ENCODE assay signal across 8 mouse cellular contexts in genomic region chr19:53329221-53329991, GRCm38 (mm10). TPM values are rescaled to one million over a fixed set of nuclear protein-coding genes. Genes with fewer than 3 reads are reported as not detected.
DNase-seq lines count a peak whose midpoint lies in the region; ATAC-seq and TF ChIP-seq lines count a peak whose summit lies in the region.

No protein-coding gene starts in this region.

- H3K36me3 ChIP-seq in hindbrain, embryonic 10.5 days, result peaks cover 30% of the 10 kb centered on the region
- H3K36me3 ChIP-seq in lung, postnatal 0 days (ENCODE audit: insufficient read depth, low read length), result peaks cover 7% of the 10 kb centered on the region; the same call in 1 of the 2 replicates

- no peak for TF ChIP-seq EP300 in lung, postnatal 0 days (IDR thresholded peaks at IDR 0.05)

- no peaks in the 10 kb centered on the region for H3K27me3 ChIP-seq in hindbrain, embryonic 10.5 days (ENCODE audit: insufficient read depth, poor library complexity, severe bottlenecking)
- no peaks in the 10 kb centered on the region for H3K27me3 ChIP-seq in lung, postnatal 0 days (replicated peaks; ENCODE audit: insufficient read depth, low read length)

- TF ChIP-seq CTCF in lung, postnatal 0 days (IDR thresholded peaks at IDR 0.05), result peak; percentile 85

- peak; percentile 75 for DNase-seq in MEL-GATA-1-ER (ENCODE audit: extremely low read depth, low read depth)
- DNase-seq in cerebellum, adult 8-10 months, result peak; percentile 92
- DNase-seq in hindbrain, embryonic 10.5 days (ENCODE audit: low spot score), result peak; percentile 92
- peak; percentile 94 to 96 for DNase-seq in layer of hippocampus, postnatal 10 days (ENCODE audit: low spot score in 2 of 2)
- DNase-seq in lung, postnatal 0 days (ENCODE audit: low spot score), result peak; percentile 97
- DNase-seq in ovary, postnatal 10 days (ENCODE audit: low spot score), result peak; percentile 79
- DNase-seq in thymus, postnatal 0 days (ENCODE audit: low spot score), result peak; percentile 91

- peak overlapping the region; percentile 98 for H3K4me2 ChIP-seq in lung, postnatal 0 days (replicated peaks; ENCODE audit: low read depth, low read length)

- peak overlapping the region; percentile 82 for H3K27ac ChIP-seq in hindbrain, embryonic 10.5 days
- H3K27ac ChIP-seq in lung, postnatal 0 days (ENCODE audit: low read length), result peak overlapping the region; percentile 65; the same call in 1 of the 2 replicates

- H3K9ac ChIP-seq in lung, postnatal 0 days (replicated peaks; ENCODE audit: low read depth), result peak overlapping the region; percentile 36; the same call in 1 of the 2 replicates

- H3K4me3 ChIP-seq in hindbrain, embryonic 10.5 days, result peak overlapping the region; percentile 66
- peak overlapping the region; percentile 74 for H3K4me3 ChIP-seq in lung, postnatal 0 days (ENCODE audit: low read depth, low read length)

- H3K4me1 ChIP-seq in hindbrain, embryonic 10.5 days (replicated peaks), result peaks cover 43% of the 10 kb centered on the region
- peaks cover 8% of the 10 kb centered on the region; the same call in 1 of the 2 replicates for H3K4me1 ChIP-seq in lung, postnatal 0 days (ENCODE audit: insufficient read depth, low read depth, low read length)

- no peaks in the 10 kb centered on the region for H3K9me3 ChIP-seq in hindbrain, embryonic 10.5 days
- no peaks in the 10 kb centered on the region for H3K9me3 ChIP-seq in lung, postnatal 0 days (ENCODE audit: low read length)

- WGBS in hindbrain, embryonic 10.5 days, result under 1% methylated on average over 106 of the region's 106 CpGs
- WGBS in lung, postnatal 0 days, result under 1% methylated on average over 85 of the region's 106 CpGs

- peak; percentile 66 for ATAC-seq in frontal cortex, adult (ENCODE audit: low TSS enrichment)
- peak; percentile 88 for ATAC-seq in lung, postnatal 0 days

RNA-seq across cellular contexts. Expression of gene Mxi1, which starts 19.1 kb away (rescaled TPM):
- 33.3 and 47.9 TPM in 2 replicates for polyA plus RNA-seq in hindbrain, embryonic 10.5 days (2016; fragmentation: Nextera tagmentation; extraction: Ambion mirVana)
- 10 to 100 TPM; 52.0 to 57.0 TPM for total RNA-seq in layer of hippocampus, postnatal 10 days (2021)
- polyA plus RNA-seq in lung, postnatal 0 days (2015; fragmentation: Nextera tagmentation; extraction: Ambion mirVana), result 40.4 and 43.0 TPM in 2 replicates
- 40.5 and 45.0 TPM in 2 replicates for polyA plus RNA-seq in thymus, postnatal 0 days (2015; fragmentation: Nextera tagmentation; extraction: Ambion mirVana)

RNA-seq across cellular contexts. Expression of gene Gm10197, which starts 42.2 kb away (rescaled TPM):
- not detected in 2 replicates for polyA plus RNA-seq in hindbrain, embryonic 10.5 days (2016; fragmentation: Nextera tagmentation; extraction: Ambion mirVana)
- not detected for total RNA-seq in layer of hippocampus, postnatal 10 days (2021)
- polyA plus RNA-seq in lung, postnatal 0 days (2015; fragmentation: Nextera tagmentation; extraction: Ambion mirVana), result 2.2 TPM in 1 of 2 replicates, not detected in the other
- 2.1 and 2.5 TPM in 2 replicates for polyA plus RNA-seq in thymus, postnatal 0 days (2015; fragmentation: Nextera tagmentation; extraction: Ambion mirVana)

Comparison
In these comparisons a context has a peak if more than half of its experiments do, and no peak if none do; other contexts are left out.
1. Peak in every context shown above with its lines: DNase-seq, ATAC-seq, H3K4me3 ChIP-seq and H3K27ac ChIP-seq.